Mouse (Mus musculus): ENCODE measurements around the gene Lce1h. TPM values are rescaled to one million over a fixed set of nuclear protein-coding genes. Genes with fewer than 3 reads are reported as not detected.

Gene Lce1h
- polyA plus RNA-seq (2011; ENCODE audit: insufficient read depth, insufficient read length, low read depth, missing spikeins): not detected in 2 replicates

GRCm38 (mm10) chr3:92764965-92765364, at the start of gene Lce1h:
TSS of gene Lce1h (minus strand) at chr3:92765065.
- Histone ChIP-seq H3K9me3 (replicated peaks; ENCODE audit: control insufficient read depth, insufficient read depth, low read length, poor library complexity, severe bottlenecking) (no peaks in the 10 kb centered on the region), H3K4me1 (ENCODE audit: control insufficient read depth, insufficient read depth, low read length) (no peaks in the 10 kb centered on the region), H3K9ac (ENCODE audit: low read depth, poor library complexity, severe bottlenecking) (no peak within 1 kb of the TSS), H3K4me3 (ENCODE audit: low read depth, low read length) (no peak within 1 kb of the TSS), H3K27ac (ENCODE audit: insufficient read depth, low read length) (no peak within 1 kb of the TSS), H3K36me3 (ENCODE audit: control insufficient read depth, insufficient read depth, low read length, poor library complexity, severe bottlenecking) (no peaks in the 10 kb centered on the region), H3K27me3 (ENCODE audit: control insufficient read depth, insufficient read depth, low read length, poor library complexity, severe bottlenecking) (no peaks in the 10 kb centered on the region)
- no peak for TF ChIP-seq POLR2A (IDR thresholded peaks at IDR 0.05; ENCODE audit: insufficient read depth, low read length)
- TF ChIP-seq CTCF (IDR thresholded peaks at IDR 0.05; ENCODE audit: low read depth, low read length): no peak
- no peak for TF ChIP-seq EP300 (IDR thresholded peaks at IDR 0.05; ENCODE audit: insufficient read depth, low read depth, low read length)

- no peak within 1 kb of the TSS for H3K27ac ChIP-seq (ENCODE audit: insufficient read depth, low read length)
- no peaks in the 10 kb centered on the region for H3K4me1 ChIP-seq (ENCODE audit: control insufficient read depth, insufficient read depth, low read length)
- H3K27me3 ChIP-seq (ENCODE audit: control insufficient read depth, insufficient read depth, low read length, poor library complexity, severe bottlenecking): no peaks in the 10 kb centered on the region
- H3K9ac ChIP-seq (ENCODE audit: low read depth, poor library complexity, severe bottlenecking): no peak within 1 kb of the TSS
- no peaks in the 10 kb centered on the region for H3K9me3 ChIP-seq (replicated peaks; ENCODE audit: control insufficient read depth, insufficient read depth, low read length, poor library complexity, severe bottlenecking)
- no peak for TF ChIP-seq POLR2A (IDR thresholded peaks at IDR 0.05; ENCODE audit: insufficient read depth, low read length)
- no peak for TF ChIP-seq CTCF (IDR thresholded peaks at IDR 0.05; ENCODE audit: low read depth, low read length)
- TF ChIP-seq EP300 (IDR thresholded peaks at IDR 0.05; ENCODE audit: insufficient read depth, low read depth, low read length): no peak
- no peak within 1 kb of the TSS for H3K4me3 ChIP-seq (ENCODE audit: low read depth, low read length)
- no peaks in the 10 kb centered on the region for H3K36me3 ChIP-seq (ENCODE audit: control insufficient read depth, insufficient read depth, low read length, poor library complexity, severe bottlenecking)
Observed at GRCm38 (mm10) chr3:92807791-92808190, 42.9 kb upstream of the Lce1h start, which contains the start of gene Lce1k. TSS of gene Lce1k (minus strand) at chr3:92807891.

- Histone ChIP-seq H3K9ac (ENCODE audit: low read depth, poor library complexity, severe bottlenecking) (no peak within 1 kb of the TSS), H3K9me3 (replicated peaks; ENCODE audit: control insufficient read depth, insufficient read depth, low read length, poor library complexity, severe bottlenecking) (no peaks in the 10 kb centered on the region), H3K27me3 (ENCODE audit: control insufficient read depth, insufficient read depth, low read length, poor library complexity, severe bottlenecking) (no peaks in the 10 kb centered on the region), H3K4me3 (ENCODE audit: low read depth, low read length) (no peak within 1 kb of the TSS), H3K36me3 (ENCODE audit: control insufficient read depth, insufficient read depth, low read length, poor library complexity, severe bottlenecking) (no peaks in the 10 kb centered on the region), H3K4me1 (ENCODE audit: control insufficient read depth, insufficient read depth, low read length) (no peaks in the 10 kb centered on the region), H3K27ac (ENCODE audit: insufficient read depth, low read length) (no peak within 1 kb of the TSS)
- TF ChIP-seq POLR2A (IDR thresholded peaks at IDR 0.05; ENCODE audit: insufficient read depth, low read length) (no peak), EP300 (IDR thresholded peaks at IDR 0.05; ENCODE audit: insufficient read depth, low read depth, low read length) (no peak), CTCF (IDR thresholded peaks at IDR 0.05; ENCODE audit: low read depth, low read length) (no peak)
Observed at GRCm38 (mm10) chr3:92790414-92790813, 25.5 kb upstream of the Lce1h start, which contains the start of gene Lce1j. TSS of gene Lce1j (minus strand) at chr3:92790514.

- no peaks in the 10 kb centered on the region for H3K4me1 ChIP-seq (ENCODE audit: control insufficient read depth, insufficient read depth, low read length)
- TF ChIP-seq CTCF (IDR thresholded peaks at IDR 0.05; ENCODE audit: low read depth, low read length) (no peak), EP300 (IDR thresholded peaks at IDR 0.05; ENCODE audit: insufficient read depth, low read depth, low read length) (no peak), POLR2A (IDR thresholded peaks at IDR 0.05; ENCODE audit: insufficient read depth, low read length) (no peak)
- no peak within 1 kb of the TSS for H3K9ac ChIP-seq (ENCODE audit: low read depth, poor library complexity, severe bottlenecking)
- no peaks in the 10 kb centered on the region for H3K36me3 ChIP-seq (ENCODE audit: control insufficient read depth, insufficient read depth, low read length, poor library complexity, severe bottlenecking)
- no peaks in the 10 kb centered on the region for H3K9me3 ChIP-seq (replicated peaks; ENCODE audit: control insufficient read depth, insufficient read depth, low read length, poor library complexity, severe bottlenecking)
- H3K27ac ChIP-seq (ENCODE audit: insufficient read depth, low read length): no peak within 1 kb of the TSS
- no peaks in the 10 kb centered on the region for H3K27me3 ChIP-seq (ENCODE audit: control insufficient read depth, insufficient read depth, low read length, poor library complexity, severe bottlenecking)
- no peak within 1 kb of the TSS for H3K4me3 ChIP-seq (ENCODE audit: low read depth, low read length)
Observed at GRCm38 (mm10) chr3:92778799-92779198, 13.9 kb upstream of the Lce1h start, which contains the start of gene Lce1i. TSS of gene Lce1i (minus strand) at chr3:92778899.

GRCm38 (mm10) chr3:92771573-92771972, 6.7 kb upstream of the Lce1h start:
- Histone ChIP-seq H3K27ac (ENCODE audit: insufficient read depth, low read length) (no peak overlapping the region), H3K9me3 (replicated peaks; ENCODE audit: control insufficient read depth, insufficient read depth, low read length, poor library complexity, severe bottlenecking) (no peaks in the 10 kb centered on the region), H3K4me3 (ENCODE audit: low read depth, low read length) (no peak overlapping the region), H3K36me3 (ENCODE audit: control insufficient read depth, insufficient read depth, low read length, poor library complexity, severe bottlenecking) (no peaks in the 10 kb centered on the region), H3K9ac (ENCODE audit: low read depth, poor library complexity, severe bottlenecking) (no peak overlapping the region), H3K4me1 (ENCODE audit: control insufficient read depth, insufficient read depth, low read length) (no peaks in the 10 kb centered on the region), H3K27me3 (ENCODE audit: control insufficient read depth, insufficient read depth, low read length, poor library complexity, severe bottlenecking) (no peaks in the 10 kb centered on the region)
- TF ChIP-seq CTCF (IDR thresholded peaks at IDR 0.05; ENCODE audit: low read depth, low read length): no peak
- TF ChIP-seq EP300 (IDR thresholded peaks at IDR 0.05; ENCODE audit: insufficient read depth, low read depth, low read length): no peak
- no peak for TF ChIP-seq POLR2A (IDR thresholded peaks at IDR 0.05; ENCODE audit: insufficient read depth, low read length)

GRCm38 (mm10) chr3:92753197-92753596, 11.7 kb downstream of the Lce1h start:
- H3K4me1 ChIP-seq (ENCODE audit: control insufficient read depth, insufficient read depth, low read length): no peaks in the 10 kb centered on the region

More at GRCm38 (mm10) chr3:92753197-92753596, 11.7 kb downstream of the Lce1h start:
- Histone ChIP-seq H3K27me3 (ENCODE audit: control insufficient read depth, insufficient read depth, low read length, poor library complexity, severe bottlenecking) (no peaks in the 10 kb centered on the region; the same call in 1 of the 2 replicates), H3K36me3 (ENCODE audit: control insufficient read depth, insufficient read depth, low read length, poor library complexity, severe bottlenecking) (no peaks in the 10 kb centered on the region), H3K9ac (ENCODE audit: low read depth, poor library complexity, severe bottlenecking) (no peak overlapping the region), H3K27ac (ENCODE audit: insufficient read depth, low read length) (no peak overlapping the region), H3K9me3 (replicated peaks; ENCODE audit: control insufficient read depth, insufficient read depth, low read length, poor library complexity, severe bottlenecking) (no peaks in the 10 kb centered on the region), H3K4me3 (ENCODE audit: low read depth, low read length) (no peak overlapping the region)
- TF ChIP-seq CTCF (IDR thresholded peaks at IDR 0.05; ENCODE audit: low read depth, low read length): no peak
- no peak for TF ChIP-seq EP300 (IDR thresholded peaks at IDR 0.05; ENCODE audit: insufficient read depth, low read depth, low read length)
- TF ChIP-seq POLR2A (IDR thresholded peaks at IDR 0.05; ENCODE audit: insufficient read depth, low read length): no peak
